Mouse (Mus musculus): ENCODE measurements around the gene Ret.

DNA sequence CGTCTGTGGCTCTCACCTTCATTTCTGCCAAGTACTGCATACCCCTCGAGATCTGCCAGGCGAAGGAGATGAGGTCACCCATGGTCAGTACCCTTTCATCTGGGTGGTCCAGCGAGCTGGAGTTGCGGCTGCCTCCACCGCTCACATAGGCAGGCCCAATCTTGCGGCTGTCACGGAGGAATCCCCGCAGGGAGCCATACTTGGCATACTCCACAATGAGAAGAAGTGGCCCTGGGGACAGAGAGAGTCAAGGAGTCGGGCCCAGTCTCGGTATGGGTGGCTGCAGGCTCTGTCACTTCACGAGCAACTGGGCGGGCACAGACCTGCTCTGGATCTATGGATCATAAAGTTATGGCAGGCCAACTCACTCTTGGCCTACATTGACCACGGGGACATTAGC, 29.4 kb downstream of the Ret start:
- no peak for TF ChIP-seq CTCF (conservative IDR thresholded peaks at IDR 0.05; ENCODE audit: low read length)
- TF ChIP-seq NANOG (IDR thresholded peaks at IDR 0.05; ENCODE audit: borderline replicate concordance, low read length): no peak
- TF ChIP-seq POU5F1 (IDR thresholded peaks at IDR 0.05; ENCODE audit: borderline replicate concordance, low read length): no peak

All from E14TG2a.4 (cell line).